Mouse (Mus musculus): ENCODE results near the gene Kntc1.

GRCm38 (mm10) chr5:123788976-123789375, 39.5 kb downstream of the Kntc1 start:
- TF ChIP-seq POLR2A (IDR thresholded peaks at IDR 0.05; ENCODE audit: insufficient read depth, low read length) (no peak), CTCF (IDR thresholded peaks at IDR 0.05; ENCODE audit: low read depth, low read length) (no peak)

Measured in ES-Bruce4 (cell line).